Mouse (Mus musculus) stomach, embryonic 15.5 days (tissue): ENCODE data around the gene Scarf2. TPM values are rescaled to one million over a fixed set of nuclear protein-coding genes. Genes with fewer than 3 reads are reported as not detected.
A peak's percentile ranks its signal among the peaks of the same experiment; 100 is the strongest.

ENCODE experiments used
- ATAC-seq: fragments of 200-750 bp; cut with Nextera tagmentation; 2 replicates; pipeline ENCODE4 v1.8.0; 2017; ENCODE audit warnings: low read depth, moderate number of reproducible peaks, moderate TSS enrichment; ENCODE audit not compliant: insufficient read depth, low FRiP score
- H3K27ac ChIP-seq: fragments of 300-500 bp; sonication (generic); 2 replicates; pipeline ENCODE4 v1.5.1; 2015; ENCODE audit warnings: mild to moderate bottlenecking, inconsistent platforms
- H3K27me3 ChIP-seq: fragments of 300-500 bp; sonication (generic); replicated peaks from 2 replicates; pipeline ENCODE4 v1.6.1; 2015; ENCODE audit warnings: inconsistent platforms
- H3K36me3 ChIP-seq: fragments of 300-500 bp; sonication (generic); 2 replicates; pipeline ENCODE4 v1.6.1; 2015; ENCODE audit warnings: inconsistent platforms
- H3K4me1 ChIP-seq: fragments of 300-500 bp; sonication (generic); 2 replicates; pipeline ENCODE4 v1.6.1; 2015; ENCODE audit warnings: inconsistent platforms
- H3K4me2 ChIP-seq: fragments of 300-500 bp; sonication (generic); 2 replicates; pipeline ENCODE4 v1.6.1; 2015; ENCODE audit warnings: mild to moderate bottlenecking, inconsistent platforms
- H3K4me3 ChIP-seq: fragments of 300-500 bp; sonication (generic); replicated peaks from 2 replicates; pipeline ENCODE4 v1.5.1; 2015; ENCODE audit warnings: inconsistent platforms
- H3K9ac ChIP-seq: fragments of 300-500 bp; sonication (generic); 2 replicates; pipeline ENCODE4 v1.6.1; 2015; ENCODE audit warnings: inconsistent platforms
- H3K9me3 ChIP-seq: fragments of 300-500 bp; sonication (generic); 2 replicates; pipeline ENCODE4 v1.6.1; 2016; ENCODE audit warnings: inconsistent platforms
- WGBS: fragments of 180-500 bp; shearing (Covaris S2); methylation state at CpG from one replicate; pipeline ENCODE4 v1.1.7; 2015; 5-methylcytosine and 5-hydroxymethylcytosine counted together
- polyA plus RNA-seq: library from polyadenylated mRNA; unstranded; fragments of >200 nt; fragmentation: Nextera tagmentation; extraction: Ambion mirVana; gene quantifications from 2 replicates; pipeline ENCODE4 v1.2.1, GENCODE M21; 2015

Scarf2 gene
- polyA plus RNA-seq, 1 experiment from 2014 or later = 15.8 TPM

GRCm38 (mm10) chr16:17833681-17834399, 36.8 kb downstream of the Scarf2 start:
- WGBS = under 1% methylated on average over 76 of the region's 103 CpGs
- Histone ChIP-seq H3K27ac (no peak overlapping the region), H3K27me3 (peaks cover 69% of the 10 kb centered on the region), H3K36me3 (no peaks in the 10 kb centered on the region), H3K9me3 (no peaks in the 10 kb centered on the region), H3K9ac (peak overlapping the region; percentile 34; the same call in 1 of the 2 replicates), H3K4me2 (peak overlapping the region; percentile 98), H3K4me1 (peaks cover 5% of the 10 kb centered on the region; the same call in 1 of the 2 replicates), H3K4me3 (peak overlapping the region; percentile 56)
- ATAC-seq = no peak

GRCm38 (mm10) chr16:17834543-17834942, 37.5 kb downstream of the Scarf2 start:
- Histone ChIP-seq H3K4me3 (peak overlapping the region; percentile 56), H3K4me2 (peak overlapping the region; percentile 98; the same call in 1 of the 2 replicates), H3K4me1 (peaks cover 5% of the 10 kb centered on the region; the same call in 1 of the 2 replicates), H3K27ac (no peak overlapping the region), H3K27me3 (peaks cover 69% of the 10 kb centered on the region), H3K9ac (no peak overlapping the region), H3K9me3 (no peaks in the 10 kb centered on the region), H3K36me3 (no peaks in the 10 kb centered on the region)
- no peak for ATAC-seq
- 49% methylated on average over 7 of the region's 7 CpGs for WGBS

GRCm38 (mm10) chr16:17835481-17835880, 38.4 kb downstream of the Scarf2 start:
- H3K9me3 ChIP-seq = no peaks in the 10 kb centered on the region

GRCm38 (mm10) chr16:17838051-17838450, 41.0 kb downstream of the Scarf2 start, which contains the start of gene Car15:
Gene Car15, minus strand, starts transcription at chr16:17838364.
- peaks cover 21% of the 10 kb centered on the region for H3K36me3 ChIP-seq
- no peak for ATAC-seq
- H3K4me2 ChIP-seq = no peak within 1 kb of the TSS
- peaks cover 3% of the 10 kb centered on the region; the same call in 1 of the 2 replicates for H3K4me1 ChIP-seq
- no peaks in the 10 kb centered on the region for H3K9me3 ChIP-seq
- no peak within 1 kb of the TSS for H3K4me3 ChIP-seq
- no peak within 1 kb of the TSS for H3K27ac ChIP-seq
- H3K9ac ChIP-seq = no peak within 1 kb of the TSS
- H3K27me3 ChIP-seq = peaks cover 40% of the 10 kb centered on the region
- 72% methylated on average over 6 of the region's 6 CpGs for WGBS

More at GRCm38 (mm10) chr16:17835481-17835880, 38.4 kb downstream of the Scarf2 start:
- no peak overlapping the region for H3K27ac ChIP-seq
- 47% methylated on average over 13 of the region's 13 CpGs for WGBS
- H3K4me1 ChIP-seq = peaks cover 5% of the 10 kb centered on the region; the same call in 1 of the 2 replicates
- H3K9ac ChIP-seq = no peak overlapping the region
- no peak overlapping the region for H3K4me3 ChIP-seq
- ATAC-seq = no peak
- H3K27me3 ChIP-seq = peaks cover 65% of the 10 kb centered on the region
- no peak overlapping the region for H3K4me2 ChIP-seq
- H3K36me3 ChIP-seq = no peaks in the 10 kb centered on the region

- peaks cover 20% of the 10 kb centered on the region for H3K27me3 ChIP-seq
- no peak for ATAC-seq
These were observed 42.9 kb downstream of the Scarf2 start for GRCm38 (mm10) chr16:17839976-17840375.

GRCm38 (mm10) chr16:17842437-17842836, 45.4 kb downstream of the Scarf2 start:
- Histone ChIP-seq H3K27ac (no peak overlapping the region), H3K36me3 (peaks cover 54% of the 10 kb centered on the region), H3K9me3 (no peaks in the 10 kb centered on the region), H3K4me1 (no peaks in the 10 kb centered on the region), H3K9ac (no peak overlapping the region), H3K4me2 (no peak overlapping the region), H3K4me3 (no peak overlapping the region), H3K27me3 (no peaks in the 10 kb centered on the region)
- ATAC-seq = no peak
- WGBS = 94% methylated on average over 7 of the region's 7 CpGs

More at GRCm38 (mm10) chr16:17839976-17840375, 42.9 kb downstream of the Scarf2 start:
- peaks cover 40% of the 10 kb centered on the region for H3K36me3 ChIP-seq
- no peaks in the 10 kb centered on the region for H3K4me1 ChIP-seq
- H3K9ac ChIP-seq = no peak overlapping the region
- whole genome bisulfite sequencing = 82% methylated on average over 4 of the region's 4 CpGs
- H3K4me3 ChIP-seq = no peak overlapping the region
- no peak overlapping the region for H3K4me2 ChIP-seq
- no peaks in the 10 kb centered on the region for H3K9me3 ChIP-seq
- H3K27ac ChIP-seq = no peak overlapping the region

- H3K4me3 ChIP-seq = no peak overlapping the region
- no peak overlapping the region for H3K9ac ChIP-seq
- no peaks in the 10 kb centered on the region for H3K4me1 ChIP-seq
- no peak overlapping the region for H3K27ac ChIP-seq
- WGBS = 85% methylated on average over 10 of the region's 10 CpGs
- H3K27me3 ChIP-seq = no peaks in the 10 kb centered on the region
- no peak for ATAC-seq
- no peak overlapping the region for H3K4me2 ChIP-seq
- H3K9me3 ChIP-seq = no peaks in the 10 kb centered on the region
- H3K36me3 ChIP-seq = peaks cover 65% of the 10 kb centered on the region
These were observed 46.8 kb downstream of the Scarf2 start for GRCm38 (mm10) chr16:17843701-17844365.

GRCm38 (mm10) chr16:17848431-17848830, 51.3 kb downstream of the Scarf2 start:
- no peak overlapping the region for H3K4me3 ChIP-seq
- no peak for ATAC-seq
- H3K9ac ChIP-seq = no peak overlapping the region
- H3K4me1 ChIP-seq = no peaks in the 10 kb centered on the region
- peaks cover 68% of the 10 kb centered on the region for H3K36me3 ChIP-seq
- no peaks in the 10 kb centered on the region for H3K27me3 ChIP-seq
- H3K4me2 ChIP-seq = no peak overlapping the region
- H3K9me3 ChIP-seq = no peaks in the 10 kb centered on the region
- WGBS = 93% methylated on average over 6 of the region's 6 CpGs
- H3K27ac ChIP-seq = no peak overlapping the region

- peaks cover 67% of the 10 kb centered on the region for H3K36me3 ChIP-seq
- ATAC-seq = no peak
- H3K27ac ChIP-seq = no peak overlapping the region
- H3K4me3 ChIP-seq = no peak overlapping the region
- no peaks in the 10 kb centered on the region for H3K27me3 ChIP-seq
- WGBS = 26% methylated on average over 1 of the region's 1 CpGs
- no peak overlapping the region for H3K9ac ChIP-seq
- no peaks in the 10 kb centered on the region for H3K9me3 ChIP-seq
- H3K4me1 ChIP-seq = no peaks in the 10 kb centered on the region
- H3K4me2 ChIP-seq = no peak overlapping the region
These were observed 51.8 kb downstream of the Scarf2 start for GRCm38 (mm10) chr16:17848928-17849327.

- 82% methylated on average over 6 of the region's 6 CpGs for WGBS
These were observed 52.4 kb downstream of the Scarf2 start for GRCm38 (mm10) chr16:17849486-17849885.

GRCm38 (mm10) chr16:17851331-17851730, 54.2 kb downstream of the Scarf2 start:
- no peak overlapping the region for H3K4me3 ChIP-seq
- H3K27me3 ChIP-seq = no peaks in the 10 kb centered on the region
- 93% methylated on average over 5 of the region's 5 CpGs for WGBS
- peaks cover 65% of the 10 kb centered on the region for H3K36me3 ChIP-seq
- no peak for ATAC-seq
- no peaks in the 10 kb centered on the region for H3K9me3 ChIP-seq
- no peak overlapping the region for H3K9ac ChIP-seq
- H3K4me2 ChIP-seq = no peak overlapping the region
- no peak overlapping the region for H3K27ac ChIP-seq
- H3K4me1 ChIP-seq = no peaks in the 10 kb centered on the region

More at GRCm38 (mm10) chr16:17849486-17849885, 52.4 kb downstream of the Scarf2 start:
- peaks cover 67% of the 10 kb centered on the region for H3K36me3 ChIP-seq
- H3K4me3 ChIP-seq = no peak overlapping the region
- no peak overlapping the region for H3K27ac ChIP-seq
- no peaks in the 10 kb centered on the region for H3K27me3 ChIP-seq
- no peak overlapping the region for H3K9ac ChIP-seq
- H3K4me1 ChIP-seq = no peaks in the 10 kb centered on the region
- ATAC-seq = no peak
- H3K9me3 ChIP-seq = no peaks in the 10 kb centered on the region
- no peak overlapping the region for H3K4me2 ChIP-seq

GRCm38 (mm10) chr16:17851860-17852259, 54.8 kb downstream of the Scarf2 start:
- Histone ChIP-seq H3K36me3 (peaks cover 63% of the 10 kb centered on the region), H3K9ac (no peak overlapping the region), H3K27ac (no peak overlapping the region), H3K4me3 (no peak overlapping the region), H3K9me3 (no peaks in the 10 kb centered on the region), H3K4me2 (no peak overlapping the region), H3K4me1 (no peaks in the 10 kb centered on the region), H3K27me3 (no peaks in the 10 kb centered on the region)
- WGBS = 100% methylated on average over 1 of the region's 1 CpGs
- no peak for ATAC-seq
